Mouse (Mus musculus): ENCODE results near the gene Myo5a. TPM values are rescaled to one million over a fixed set of nuclear protein-coding genes. Genes with fewer than 3 reads are reported as not detected.
A peak's percentile ranks its signal among the peaks of the same experiment; 100 is the strongest.

The Myo5a gene
- total and polyA plus RNA-seq, 2 experiments from 2014 or later: 42.1 to 110 TPM

GRCm38 (mm10) chr9:75254196-75254955, 183.6 kb downstream of the Myo5a start:
- ATAC-seq (peak; percentile 93), DNase-seq (ENCODE audit: low spot score) (peak; percentile 87)
- TF ChIP-seq CTCF (IDR thresholded peaks at IDR 0.05; ENCODE audit: low read depth): no peak
- H3K27ac ChIP-seq: peak overlapping the region; percentile 81
- H3K36me3 ChIP-seq (ENCODE audit: insufficient read depth, low read length): no peaks in the 10 kb centered on the region
- H3K4me3 ChIP-seq (ENCODE audit: low read length): no peak overlapping the region
- H3K4me1 ChIP-seq (ENCODE audit: insufficient read depth, low read length): peaks cover 12% of the 10 kb centered on the region; the same call in 1 of the 2 replicates
- H3K27me3 ChIP-seq (ENCODE audit: insufficient read depth, low read length): no peaks in the 10 kb centered on the region
- H3K9ac ChIP-seq (replicated peaks; ENCODE audit: low read length): no peak overlapping the region
- 28% methylated on average over 12 of the region's 13 CpGs for WGBS
- no peaks in the 10 kb centered on the region for H3K9me3 ChIP-seq (ENCODE audit: low read length)
- 0 out of 2 replicates have a peak overlapping the region, but pooled peaks have one; percentile 3 for H3K4me2 ChIP-seq (ENCODE audit: low read depth, low read length)

- H3K4me1 ChIP-seq (ENCODE audit: insufficient read depth, low read length): peaks cover 12% of the 10 kb centered on the region; the same call in 1 of the 2 replicates
- WGBS: 89% methylated on average over 14 of the region's 14 CpGs
- DNase-seq (ENCODE audit: low spot score) (no peak), ATAC-seq (no peak)
- no peaks in the 10 kb centered on the region for H3K27me3 ChIP-seq (ENCODE audit: insufficient read depth, low read length)
- no peak overlapping the region for H3K27ac ChIP-seq
- H3K4me2 ChIP-seq (ENCODE audit: low read depth, low read length): no peak overlapping the region
- no peak for TF ChIP-seq CTCF (IDR thresholded peaks at IDR 0.05; ENCODE audit: low read depth)
- H3K9ac ChIP-seq (replicated peaks; ENCODE audit: low read length): no peak overlapping the region
- no peak overlapping the region for H3K4me3 ChIP-seq (ENCODE audit: low read length)
- H3K9me3 ChIP-seq (ENCODE audit: low read length): no peaks in the 10 kb centered on the region
- no peaks in the 10 kb centered on the region for H3K36me3 ChIP-seq (ENCODE audit: insufficient read depth, low read length)
Measured at GRCm38 (mm10) chr9:75255820-75256545, 185.2 kb downstream of the Myo5a start.

DNA sequence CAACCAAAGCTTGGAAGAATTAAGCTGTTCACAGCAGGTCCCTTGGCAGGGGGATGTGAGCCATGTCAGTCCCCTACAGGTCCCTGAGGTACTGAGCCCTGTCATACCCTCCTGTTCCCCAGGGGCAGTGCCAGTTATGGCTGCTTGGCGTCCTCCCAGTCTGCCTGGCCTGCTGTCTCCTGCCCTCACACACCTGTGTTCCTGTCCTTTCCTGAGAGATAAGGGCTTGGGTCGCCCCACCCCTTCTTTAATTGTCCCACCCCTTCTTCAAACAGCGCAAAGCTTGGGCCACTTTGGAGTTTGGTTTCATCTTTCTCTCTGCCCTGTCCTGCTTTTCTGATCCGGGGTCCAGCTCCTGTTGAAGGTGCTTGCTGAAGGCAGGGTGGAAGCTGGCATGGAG, 188.0 kb downstream of the Myo5a start:
- H3K36me3 ChIP-seq (ENCODE audit: insufficient read depth, low read length): no peaks in the 10 kb centered on the region
- no peak for DNase-seq (ENCODE audit: low spot score)
- WGBS: 68% methylated on average over 4 of the region's 4 CpGs
- peaks cover 10% of the 10 kb centered on the region; the same call in 1 of the 2 replicates for H3K4me1 ChIP-seq (ENCODE audit: insufficient read depth, low read length)
- no peak for TF ChIP-seq CTCF (IDR thresholded peaks at IDR 0.05; ENCODE audit: low read depth)
- H3K27ac ChIP-seq: no peak overlapping the region
- no peak overlapping the region for H3K9ac ChIP-seq (replicated peaks; ENCODE audit: low read length)
- no peak overlapping the region for H3K4me3 ChIP-seq (ENCODE audit: low read length)
- H3K4me2 ChIP-seq (ENCODE audit: low read depth, low read length): no peak overlapping the region
- no peaks in the 10 kb centered on the region for H3K27me3 ChIP-seq (ENCODE audit: insufficient read depth, low read length)
- no peak for ATAC-seq
- no peaks in the 10 kb centered on the region for H3K9me3 ChIP-seq (ENCODE audit: low read length)

- Histone ChIP-seq H3K4me3 (ENCODE audit: low read length) (no peak overlapping the region), H3K4me2 (ENCODE audit: low read depth, low read length) (no peak overlapping the region), H3K27me3 (ENCODE audit: insufficient read depth, low read length) (no peaks in the 10 kb centered on the region), H3K9me3 (ENCODE audit: low read length) (no peaks in the 10 kb centered on the region), H3K9ac (replicated peaks; ENCODE audit: low read length) (no peak overlapping the region), H3K27ac (no peak overlapping the region), H3K36me3 (ENCODE audit: insufficient read depth, low read length) (no peaks in the 10 kb centered on the region), H3K4me1 (ENCODE audit: insufficient read depth, low read length) (peaks cover 2% of the 10 kb centered on the region; the same call in 1 of the 2 replicates)
- 94% methylated on average over 4 of the region's 4 CpGs for WGBS
- TF ChIP-seq CTCF (IDR thresholded peaks at IDR 0.05; ENCODE audit: low read depth): peak; percentile 63
- ATAC-seq (no peak), DNase-seq (ENCODE audit: low spot score) (no peak)
Measured at GRCm38 (mm10) chr9:75259656-75260055, 188.8 kb downstream of the Myo5a start.

DNA sequence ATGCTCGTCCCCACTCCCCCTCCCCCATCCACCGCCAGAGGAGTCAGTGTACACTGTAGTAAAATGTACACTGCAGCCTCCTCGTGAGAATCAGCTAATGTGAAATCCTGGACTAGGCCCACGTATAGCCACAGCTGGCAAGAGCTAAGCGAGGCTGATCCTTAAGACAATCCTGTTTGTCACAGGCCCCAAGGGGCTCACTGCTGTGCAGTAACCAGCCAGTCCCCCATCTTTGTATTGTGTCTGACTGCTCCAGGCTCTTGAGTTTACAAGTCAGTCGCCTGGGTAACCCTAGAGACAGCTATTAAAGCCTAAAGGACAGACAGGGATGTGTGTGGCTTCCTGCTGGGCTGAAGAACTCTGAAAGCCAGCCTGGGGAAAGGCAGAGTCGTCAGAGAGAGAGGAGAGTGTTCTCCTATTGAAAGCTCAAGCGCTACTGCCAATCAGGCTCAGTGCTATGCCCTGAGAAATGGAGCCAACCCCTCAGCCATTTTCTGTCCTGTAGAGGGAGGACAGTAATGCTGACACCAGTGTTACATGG, 190.6 kb downstream of the Myo5a start:
- Histone ChIP-seq H3K4me1 (ENCODE audit: insufficient read depth, low read length) (no peaks in the 10 kb centered on the region), H3K4me2 (ENCODE audit: low read depth, low read length) (no peak overlapping the region), H3K27ac (no peak overlapping the region), H3K27me3 (ENCODE audit: insufficient read depth, low read length) (no peaks in the 10 kb centered on the region), H3K36me3 (ENCODE audit: insufficient read depth, low read length) (no peaks in the 10 kb centered on the region), H3K4me3 (ENCODE audit: low read length) (no peak overlapping the region), H3K9me3 (ENCODE audit: low read length) (no peaks in the 10 kb centered on the region), H3K9ac (replicated peaks; ENCODE audit: low read length) (no peak overlapping the region)
- DNase-seq (ENCODE audit: low spot score) (peak; percentile 55), ATAC-seq (peak; percentile 80)
- TF ChIP-seq CTCF (IDR thresholded peaks at IDR 0.05; ENCODE audit: low read depth): no peak
- WGBS: 5% methylated on average over 8 of the region's 8 CpGs

DNA sequence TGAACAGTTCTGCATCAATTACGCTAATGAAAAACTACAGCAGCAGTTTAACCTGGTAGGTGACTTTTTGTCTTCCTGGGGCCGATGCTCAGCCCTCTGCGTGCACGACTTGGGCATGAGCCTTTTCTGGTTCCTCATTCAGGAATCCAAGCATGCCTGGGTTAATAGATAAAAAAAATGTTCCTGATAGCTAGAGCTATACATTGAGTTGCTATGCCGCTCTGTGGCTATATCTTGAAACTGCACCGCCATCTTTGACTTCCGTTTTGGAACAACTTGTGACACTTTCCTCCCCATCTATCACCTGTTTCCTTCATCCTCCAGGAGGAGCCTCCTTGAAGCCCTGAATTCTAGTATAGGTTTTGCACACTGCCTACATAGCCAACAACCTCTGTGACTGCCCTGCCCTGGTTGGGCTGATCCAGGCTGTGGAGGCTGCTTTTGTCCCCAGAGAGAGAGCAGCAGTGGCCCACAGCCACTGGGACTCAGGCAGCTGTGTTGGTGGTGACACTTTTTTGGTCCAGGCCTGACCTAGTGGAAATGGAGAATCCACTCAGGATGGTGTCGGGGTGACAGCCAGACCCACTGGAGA, 191.5 kb downstream of the Myo5a start:
- DNase-seq (ENCODE audit: low spot score): peak; percentile 73
- ATAC-seq: no peak

More for the DNA sequence above, 191.5 kb downstream of the Myo5a start:
- H3K4me1 ChIP-seq (ENCODE audit: insufficient read depth, low read length): no peaks in the 10 kb centered on the region
- H3K36me3 ChIP-seq (ENCODE audit: insufficient read depth, low read length): no peaks in the 10 kb centered on the region
- no peak overlapping the region for H3K9ac ChIP-seq (replicated peaks; ENCODE audit: low read length)
- TF ChIP-seq CTCF (IDR thresholded peaks at IDR 0.05; ENCODE audit: low read depth): peak; percentile 65
- no peak overlapping the region for H3K4me3 ChIP-seq (ENCODE audit: low read length)
- H3K27me3 ChIP-seq (ENCODE audit: insufficient read depth, low read length): no peaks in the 10 kb centered on the region
- H3K9me3 ChIP-seq (ENCODE audit: low read length): no peaks in the 10 kb centered on the region
- H3K4me2 ChIP-seq (ENCODE audit: low read depth, low read length): no peak overlapping the region
- no peak overlapping the region for H3K27ac ChIP-seq
- WGBS: 55% methylated on average over 8 of the region's 8 CpGs

Measured in hindbrain, postnatal 0 days (tissue).